Mouse (Mus musculus) heart, adult 2 months (tissue): ENCODE data around the gene Zfp467. TPM values are rescaled to one million over a fixed set of nuclear protein-coding genes. Genes with fewer than 3 reads are reported as not detected.
A peak's percentile ranks its signal among the peaks of the same experiment; 100 is the strongest.

ENCODE experiments used
- DNase-seq, 2 experiments: peaks; one replicate each; pipeline ENCODE4 v3.0.0; 2021
- H3K27ac ChIP-seq: fragments of 200-600 bp; 2 replicates; pipeline ENCODE4 v1.8.1; 2022
- H3K27me3 ChIP-seq: fragments of 200-500 bp; 2 replicates; pipeline ENCODE4 v1.6.1; 2012; ENCODE audit warnings: mild to moderate bottlenecking, low read length, inconsistent platforms, mixed read lengths; ENCODE audit not compliant: control insufficient read depth, insufficient read depth
- H3K36me3 ChIP-seq: fragments of 200-500 bp; 2 replicates; pipeline ENCODE4 v1.6.1; 2012; ENCODE audit warnings: low read length, inconsistent platforms; ENCODE audit not compliant: control insufficient read depth, insufficient read depth
- H3K4me1 ChIP-seq: fragments of 200-500 bp; 2 replicates; pipeline ENCODE4 v1.6.1; 2011; ENCODE audit warnings: low read length; ENCODE audit not compliant: control insufficient read depth, insufficient read depth
- H3K4me3 ChIP-seq: fragments of 200-600 bp; 2 replicates; pipeline ENCODE4 v1.8.1; 2022
- H3K79me2 ChIP-seq: fragments of 200-500 bp; replicated peaks from 2 replicates; pipeline ENCODE4 v1.6.1; 2012; ENCODE audit warnings: mild to moderate bottlenecking, inconsistent platforms, low read length, moderate library complexity, mixed read lengths; ENCODE audit not compliant: control insufficient read depth, insufficient read depth
- H3K9ac ChIP-seq: fragments of 200-500 bp; 2 replicates; pipeline ENCODE4 v1.6.1; 2012; ENCODE audit warnings: low read depth, mild to moderate bottlenecking, control low read depth, inconsistent platforms, low read length, mixed read lengths
- CTCF ChIP-seq: fragments of 200-600 bp; IDR thresholded peaks from 2 replicates; pipeline ENCODE4 v1.8.1; 2022; ENCODE audit warnings: antibody characterized with exemption, mild to moderate bottlenecking, moderate library complexity
- EP300 ChIP-seq: fragments of 200-500 bp; IDR thresholded peaks from 2 replicates; pipeline ENCODE4 v1.6.1; 2011; ENCODE audit warnings: low read depth, low read length, control low read depth; ENCODE audit not compliant: insufficient read depth
- POLR2A ChIP-seq: fragments of 200-500 bp; IDR thresholded peaks from 2 replicates; pipeline ENCODE4 v1.6.1; 2011; ENCODE audit warnings: mild to moderate bottlenecking, low read depth, low read length, control low read depth; ENCODE audit not compliant: insufficient read depth
- WGBS: fragments of 180-500 bp; shearing (Covaris S2); methylation state at CpG from one replicate; pipeline ENCODE4 v1.1.7; 2018; 5-methylcytosine and 5-hydroxymethylcytosine counted together
- intact Hi-C: fragments of 180-260 bp; cut with DNase I; formaldehyde crosslinking; loops from one replicate; pipeline ENCODE4 v1.15.1; 2025
- long read RNA-seq: library from polyadenylated mRNA; stranded (forward); transcript quantifications from one replicate; pipeline ENCODE4 v2.0.0, GENCODE M21; 2021
- polyA plus RNA-seq: library from polyadenylated mRNA; depleted of rRNA; stranded (reverse); fragments of >200 nt; gene quantifications from 2 replicates; pipeline ENCODE4 v1.2.3, GENCODE M21; 2012; rRNA removed
- total RNA-seq, 2 experiments: library from RNA; stranded (reverse); gene quantifications; 2 replicates each; pipeline ENCODE4 v1.2.3; 2021

Zfp467 gene
- total RNA-seq (10 to 100 TPM in 1 of 2 experiments, 1 to 10 TPM in 1; 9.7 to 11.8 TPM), polyA plus RNA-seq (11.0 and 13.0 TPM in 2 replicates)
- long read RNA-seq, partial matches to known transcripts: 0 of 5 reads
- long read RNA-seq, other reads (novel, unspliced or antisense): 1 of 5 reads

DNA sequence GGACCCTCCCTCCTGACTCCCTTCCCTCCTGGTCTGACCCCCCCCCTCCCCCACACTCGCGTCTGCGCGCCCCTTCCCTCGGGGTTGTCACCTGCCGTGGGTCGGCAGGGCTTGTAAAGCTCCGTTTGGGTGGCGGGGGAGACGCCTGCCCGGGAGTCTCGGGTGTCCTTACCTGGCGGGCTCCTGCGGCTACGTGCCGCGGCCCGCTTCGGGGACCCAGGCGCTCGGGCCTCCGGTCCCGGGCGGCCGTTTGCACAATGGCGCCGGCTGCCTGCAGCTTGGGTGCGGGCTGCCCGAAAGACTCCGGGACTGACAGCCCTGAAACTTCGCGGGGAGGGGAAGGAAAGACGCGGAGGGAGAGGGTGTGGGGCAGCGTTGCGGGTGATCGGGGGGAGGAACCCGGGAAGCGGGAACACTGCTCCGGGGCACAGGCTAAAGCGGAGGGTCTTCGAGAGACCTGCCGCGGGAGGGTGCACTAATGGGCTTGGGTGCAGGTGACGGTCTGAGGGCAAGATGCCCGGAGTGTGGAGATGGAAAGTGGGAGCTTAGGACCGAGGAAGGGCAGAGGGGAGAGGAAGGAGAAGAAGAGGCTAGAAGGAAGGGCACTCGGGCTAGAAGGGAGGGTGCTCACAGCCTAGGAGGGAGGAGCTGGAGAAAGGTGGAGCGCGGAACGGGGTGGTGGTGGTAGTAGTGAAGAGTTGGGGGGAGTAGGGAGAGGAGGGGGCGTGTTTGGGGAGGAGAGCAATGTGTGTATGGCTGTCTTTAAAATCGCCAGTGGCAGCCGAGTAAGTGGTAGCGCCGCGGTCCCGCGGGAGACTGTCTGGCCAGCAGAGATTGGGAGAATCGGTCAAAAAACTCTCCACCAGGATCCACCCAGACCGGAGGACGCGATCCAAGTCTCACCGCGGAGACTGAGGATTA is at the start of gene Zfp467:
Gene Zfp467, minus strand, starts transcription at position 645 of the 921 bp plus-strand sequence.
- Histone ChIP-seq H3K79me2 (no peaks in the 10 kb centered on the region), H3K27ac (peak within 1 kb of the TSS; percentile 89), H3K4me1 (peaks cover 7% of the 10 kb centered on the region), H3K9ac (peak within 1 kb of the TSS; percentile 89), H3K36me3 (no peaks in the 10 kb centered on the region), H3K27me3 (no peaks in the 10 kb centered on the region), H3K4me3 (peak within 1 kb of the TSS; percentile 88)
- peak; percentile 69 to 79 for DNase-seq
- TF ChIP-seq POLR2A: peak; percentile 67; the same call in 1 of the 2 replicates
- no peak for TF ChIP-seq CTCF
- WGBS: 1% methylated on average over 65 of the region's 65 CpGs
- intact Hi-C loops: loop anchor here (2.0 to 5.0 kb wide), 3 partner anchors 49 to 107 kb away; partner anchors contain the start of gene Lrrc61

DNA sequence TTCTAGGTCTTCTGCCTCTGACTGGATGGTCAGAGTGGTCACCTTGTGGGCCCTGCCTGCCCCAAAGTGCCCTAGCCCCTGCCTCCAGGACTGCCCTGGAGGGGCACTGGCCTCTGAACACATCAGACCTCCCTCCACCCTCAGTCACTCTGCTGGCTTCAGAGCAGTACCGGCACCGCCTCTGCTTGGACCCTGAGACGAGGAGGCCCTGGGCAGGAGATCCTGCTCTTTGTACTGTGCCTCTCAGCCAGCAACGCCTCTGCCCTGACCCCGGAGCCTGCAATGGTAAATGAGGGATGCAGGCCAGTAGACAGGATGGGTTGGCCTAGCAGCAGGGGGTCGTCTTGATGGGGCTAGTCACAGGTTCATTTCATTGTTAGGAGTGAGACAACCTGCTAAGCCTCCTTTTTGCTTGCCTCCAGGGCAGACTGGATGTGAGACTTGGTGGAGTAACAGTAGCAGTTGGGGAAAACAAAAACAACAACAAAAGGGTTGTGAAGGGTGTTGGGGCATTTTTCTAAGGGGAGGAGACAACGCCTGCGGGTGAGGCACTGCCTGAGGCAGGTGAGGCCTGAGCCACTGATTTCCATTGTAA is 47.6 kb upstream of the Zfp467 start:
- Histone ChIP-seq H3K4me1 (peaks cover under 1% of the 10 kb centered on the region), H3K79me2 (no peaks in the 10 kb centered on the region), H3K27me3 (no peaks in the 10 kb centered on the region), H3K9ac (no peak overlapping the region), H3K27ac (no peak overlapping the region), H3K36me3 (no peaks in the 10 kb centered on the region), H3K4me3 (no peak overlapping the region)
- DNase-seq: no peak
- intact Hi-C loops: no loop called here
- TF ChIP-seq CTCF (no peak), POLR2A (no peak), EP300 (no peak)
- WGBS: 62% methylated on average over 8 of the region's 8 CpGs

DNA sequence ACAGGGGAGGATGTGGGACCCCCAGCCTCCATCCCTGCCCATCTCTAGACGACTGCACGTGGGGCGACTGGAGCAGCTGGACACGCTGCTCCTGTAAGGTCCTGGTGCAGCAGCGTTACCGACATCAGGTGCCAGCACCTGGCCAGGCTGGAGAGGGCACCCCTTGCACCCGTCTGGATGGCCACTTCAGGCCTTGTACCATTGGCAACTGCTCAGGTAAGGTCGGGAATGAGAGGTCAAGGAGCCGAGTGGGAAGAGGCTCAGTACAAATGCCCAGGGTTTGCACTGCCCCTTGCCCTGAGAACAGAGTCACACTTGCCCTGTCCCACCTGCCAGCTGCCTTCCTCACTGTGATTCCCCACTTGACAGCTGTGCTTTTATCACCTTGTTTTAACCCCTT is 45.7 kb upstream of the Zfp467 start:
- Histone ChIP-seq H3K36me3 (no peaks in the 10 kb centered on the region), H3K27ac (no peak overlapping the region), H3K79me2 (no peaks in the 10 kb centered on the region), H3K4me3 (no peak overlapping the region), H3K27me3 (no peaks in the 10 kb centered on the region), H3K4me1 (peaks cover 2% of the 10 kb centered on the region), H3K9ac (no peak overlapping the region)
- intact Hi-C loops: no loop called here
- TF ChIP-seq CTCF (no peak), POLR2A (no peak), EP300 (no peak)
- whole genome bisulfite sequencing: 56% methylated on average over 9 of the region's 9 CpGs
- DNase-seq: no peak

DNA sequence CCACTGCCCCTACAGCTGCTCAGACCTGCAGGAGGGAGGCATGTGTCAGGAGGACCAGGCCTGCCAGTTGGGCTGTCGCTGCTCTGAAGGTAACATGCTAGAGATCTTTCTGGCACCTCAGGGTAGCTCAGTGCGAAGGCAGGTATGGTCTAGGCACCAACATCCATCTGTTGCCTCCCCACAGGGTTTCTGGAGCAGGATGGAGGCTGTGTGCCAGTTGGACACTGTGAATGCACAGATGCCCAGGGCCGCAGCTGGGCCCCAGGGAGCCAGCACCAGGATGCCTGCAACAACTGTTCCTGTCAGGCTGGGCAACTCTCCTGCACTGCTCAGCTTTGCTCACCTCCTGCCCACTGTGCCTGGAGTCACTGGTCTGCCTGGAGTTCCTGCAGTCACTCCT is 44.1 kb upstream of the Zfp467 start:
- Histone ChIP-seq H3K4me3 (no peak overlapping the region), H3K27ac (no peak overlapping the region), H3K79me2 (no peaks in the 10 kb centered on the region), H3K27me3 (no peaks in the 10 kb centered on the region), H3K4me1 (peaks cover 2% of the 10 kb centered on the region), H3K36me3 (no peaks in the 10 kb centered on the region), H3K9ac (no peak overlapping the region)
- no peak for DNase-seq
- 95% methylated on average over 3 of the region's 3 CpGs for WGBS
- intact Hi-C loops: no loop called here
- TF ChIP-seq EP300: no peak
- TF ChIP-seq CTCF: no peak
- TF ChIP-seq POLR2A: no peak

DNA sequence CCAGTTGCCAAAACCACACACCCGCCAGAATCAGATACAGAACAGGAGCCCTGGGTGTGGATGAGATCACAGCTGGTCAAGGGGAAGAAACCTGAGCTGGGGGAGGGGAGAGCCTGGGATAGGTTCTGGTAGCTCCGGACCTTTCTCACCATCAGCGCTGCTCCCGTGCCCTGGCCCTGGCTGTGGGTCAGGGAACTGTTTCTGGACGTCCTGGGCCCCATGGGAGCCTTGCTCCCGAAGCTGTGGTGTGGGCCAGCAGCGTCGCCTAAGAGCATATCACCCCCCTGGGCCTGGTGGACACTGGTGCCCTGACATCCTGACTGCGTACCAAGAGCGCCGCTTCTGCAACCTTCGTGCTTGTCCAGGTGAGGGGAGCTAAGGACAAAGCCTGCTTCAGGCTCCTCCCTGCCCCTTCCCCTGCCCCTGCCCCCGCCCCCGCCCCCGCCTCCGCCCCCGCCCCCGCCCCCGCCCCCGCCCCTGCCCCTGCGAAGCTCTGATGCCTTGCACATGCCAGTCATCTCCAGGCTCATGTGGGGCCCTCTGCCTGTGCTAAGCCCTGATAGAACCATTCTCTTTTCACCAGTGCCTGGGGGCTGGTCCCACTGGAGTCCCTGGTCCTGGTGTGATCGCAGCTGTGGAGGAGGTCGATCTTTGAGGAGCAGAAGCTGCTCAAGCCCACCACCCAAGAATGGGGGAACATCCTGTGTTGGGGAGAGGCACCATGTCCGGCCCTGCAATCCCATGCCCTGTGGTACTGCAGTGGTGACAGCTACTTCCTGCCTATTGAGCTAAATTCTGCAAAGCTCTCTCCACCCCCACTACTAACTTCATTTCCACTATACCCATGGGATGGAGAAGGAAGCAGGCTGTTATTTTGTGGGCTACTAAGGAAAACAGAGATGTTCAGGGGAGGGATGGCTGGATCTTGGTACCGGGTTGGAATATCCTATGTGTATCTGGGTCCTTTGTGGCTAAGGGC is 42.4 kb upstream of the Zfp467 start:
- Histone ChIP-seq H3K4me3 (no peak overlapping the region), H3K27ac (no peak overlapping the region), H3K27me3 (no peaks in the 10 kb centered on the region), H3K36me3 (no peaks in the 10 kb centered on the region), H3K79me2 (no peaks in the 10 kb centered on the region), H3K4me1 (peaks cover 2% of the 10 kb centered on the region), H3K9ac (0 out of 2 replicates have a peak overlapping the region, but pooled peaks have one; percentile 8)
- intact Hi-C loops: no loop called here
- TF ChIP-seq EP300: no peak
- no peak for TF ChIP-seq POLR2A
- TF ChIP-seq CTCF: peak; percentile 36
- peak; percentile 42 to 48 for DNase-seq
- WGBS: 10% methylated on average over 24 of the region's 25 CpGs
